Comparison of ENCODE assay signal across 8 mouse cellular contexts in genomic region chr7:80534291-80535008, GRCm38 (mm10). TPM values are rescaled to one million over a fixed set of nuclear protein-coding genes. Genes with fewer than 3 reads are reported as not detected.
DNase-seq lines count a peak whose midpoint lies in the region; ATAC-seq and TF ChIP-seq lines count a peak whose summit lies in the region.

No protein-coding gene starts in this region.

- H3K4me1 ChIP-seq in heart, embryonic 10.5 days: peaks cover 13% of the 10 kb centered on the region
- H3K4me1 ChIP-seq in G1E (ENCODE audit: insufficient read depth, low read depth, low read length): peaks cover 57% of the 10 kb centered on the region
- peaks cover 3% of the 10 kb centered on the region for H3K4me1 ChIP-seq in embryonic fibroblast, embryonic 13.5 days (ENCODE audit: control insufficient read depth, insufficient read depth, low read length)
- peaks cover 13% of the 10 kb centered on the region for H3K4me1 ChIP-seq in intestine, embryonic 14.5 days (replicated peaks; ENCODE audit: control insufficient read depth, insufficient read depth, low read length)
- H3K4me1 ChIP-seq in midbrain, embryonic 11.5 days (ENCODE audit: control insufficient read depth, insufficient read depth, low read length): peaks cover 11% of the 10 kb centered on the region

- intact Hi-C loops in heart, postnatal 14 days (cut with DNase I): no loop called here

- 1% methylated on average over 32 of the region's 32 CpGs for WGBS in heart, embryonic 10.5 days
- WGBS in intestine, embryonic 14.5 days: 1% methylated on average over 32 of the region's 32 CpGs
- 2% methylated on average over 32 of the region's 32 CpGs for WGBS in midbrain, embryonic 11.5 days

- peak overlapping the region; percentile 91 for H3K27ac ChIP-seq in heart, embryonic 10.5 days
- H3K27ac ChIP-seq in embryonic fibroblast, embryonic 13.5 days (ENCODE audit: insufficient read depth, low read length): no peak overlapping the region
- H3K27ac ChIP-seq in intestine, embryonic 14.5 days (ENCODE audit: low read depth): peak overlapping the region; percentile 72
- 0 out of 2 replicates have a peak overlapping the region, but pooled peaks have one; percentile 44 for H3K27ac ChIP-seq in midbrain, embryonic 11.5 days (ENCODE audit: low read depth, low read length)

- peak overlapping the region; percentile 81 for H3K4me3 ChIP-seq in heart, embryonic 10.5 days
- peak overlapping the region; percentile 74 for H3K4me3 ChIP-seq in G1E (ENCODE audit: low read depth, low read length)
- H3K4me3 ChIP-seq in embryonic fibroblast, embryonic 13.5 days (ENCODE audit: insufficient read depth, low read length): peak overlapping the region; percentile 76
- H3K4me3 ChIP-seq in intestine, embryonic 14.5 days (ENCODE audit: low read depth, low read length): peak overlapping the region; percentile 53
- peak overlapping the region; percentile 75 for H3K4me3 ChIP-seq in midbrain, embryonic 11.5 days (ENCODE audit: low read depth, low read length)

- no peaks in the 10 kb centered on the region for H3K36me3 ChIP-seq in heart, embryonic 10.5 days
- H3K36me3 ChIP-seq in G1E (replicated peaks): peaks cover 13% of the 10 kb centered on the region
- H3K36me3 ChIP-seq in intestine, embryonic 14.5 days (ENCODE audit: control insufficient read depth, insufficient read depth, low read length): no peaks in the 10 kb centered on the region
- no peaks in the 10 kb centered on the region for H3K36me3 ChIP-seq in midbrain, embryonic 11.5 days (ENCODE audit: control insufficient read depth, insufficient read depth, low read length)

- TF ChIP-seq POLR2A in embryonic fibroblast, embryonic 13.5 days (IDR thresholded peaks at IDR 0.05; ENCODE audit: low read depth, low read length): no peak

- peak; percentile 86 for DNase-seq in heart, embryonic 10.5 days (ENCODE audit: low spot score)
- DNase-seq in heart, postnatal 14 days: no peak
- DNase-seq in G1E (ENCODE audit: low spot score): peak; percentile 66
- DNase-seq in intestine, embryonic 14.5 days (ENCODE audit: low spot score): peak; percentile 71
- peak; percentile 91 for DNase-seq in midbrain, embryonic 11.5 days (ENCODE audit: low spot score, missing footprints)
- peak; percentile 20 to 35 for DNase-seq in thymus, adult 18-20 months
- no peak for DNase-seq in left cerebral cortex, adult 9 months (ENCODE audit: low spot score in 2 of 2)

- TF ChIP-seq CTCF in G1E (IDR thresholded peaks at IDR 0.05; ENCODE audit: low read depth, low read length): no peak
- no peak for TF ChIP-seq CTCF in embryonic fibroblast, embryonic 13.5 days (IDR thresholded peaks at IDR 0.05; ENCODE audit: borderline replicate concordance, insufficient read depth, low read length)

- peak overlapping the region; percentile 73 for H3K9ac ChIP-seq in intestine, embryonic 14.5 days (ENCODE audit: low read length)
- H3K9ac ChIP-seq in midbrain, embryonic 11.5 days (ENCODE audit: low read length): peak overlapping the region; percentile 81

- peak overlapping the region; percentile 62 for H3K4me2 ChIP-seq in intestine, embryonic 14.5 days (ENCODE audit: low read length)
- H3K4me2 ChIP-seq in midbrain, embryonic 11.5 days: peak overlapping the region; percentile 96

- H3K27me3 ChIP-seq in heart, embryonic 10.5 days (ENCODE audit: insufficient read depth, poor library complexity, severe bottlenecking): no peaks in the 10 kb centered on the region
- H3K27me3 ChIP-seq in G1E (ENCODE audit: insufficient read depth, low read length): no peaks in the 10 kb centered on the region
- no peaks in the 10 kb centered on the region for H3K27me3 ChIP-seq in intestine, embryonic 14.5 days (replicated peaks; ENCODE audit: control insufficient read depth, insufficient read depth, low read length)
- H3K27me3 ChIP-seq in midbrain, embryonic 11.5 days (ENCODE audit: control insufficient read depth, insufficient read depth, low read length): no peaks in the 10 kb centered on the region

- ATAC-seq in G1E (ENCODE audit: extremely low read depth, insufficient number of reproducible peaks, low FRiP score, poor library complexity, severe bottlenecking): peak; percentile 31; the same call in 1 of the 2 replicates
- ATAC-seq in intestine, embryonic 14.5 days (replicated peaks; ENCODE audit: low FRiP score, low TSS enrichment, low read depth): peak; percentile 26; the same call in 1 of the 2 replicates
- peak; percentile 12 for ATAC-seq in midbrain, embryonic 11.5 days (ENCODE audit: low FRiP score)

- no peaks in the 10 kb centered on the region for H3K9me3 ChIP-seq in heart, embryonic 10.5 days
- H3K9me3 ChIP-seq in G1E (replicated peaks): no peaks in the 10 kb centered on the region
- no peaks in the 10 kb centered on the region for H3K9me3 ChIP-seq in intestine, embryonic 14.5 days (ENCODE audit: control insufficient read depth, low read length)
- H3K9me3 ChIP-seq in midbrain, embryonic 11.5 days (ENCODE audit: control insufficient read depth, low read length): no peaks in the 10 kb centered on the region

RNA-seq across cellular contexts. Expression of gene Blm, which starts 0.5 kb away (rescaled TPM):
- polyA plus RNA-seq in heart, embryonic 10.5 days (2016; fragmentation: Nextera tagmentation; extraction: Ambion mirVana): 32.3 and 35.6 TPM in 2 replicates
- 1 to 10 TPM; 3.2 to 4.2 TPM for total RNA-seq in heart, postnatal 14 days (2021)
- total RNA-seq in G1E (2014; fragmentation: Nextera tagmentation) (198 and 220 TPM in 2 replicates), G1E (2017) (76.4 and 89.2 TPM in 2 replicates)
- polyA plus RNA-seq in G1E (2012): 81.8 and 96.9 TPM in 2 replicates
- 19.4 and 25.0 TPM in 2 replicates for polyA plus RNA-seq in embryonic fibroblast, embryonic 13.5 days (2011; ENCODE audit: insufficient read length, low read depth, missing spikeins)
- 23.3 and 29.1 TPM in 2 replicates for polyA plus RNA-seq in intestine, embryonic 14.5 days (2014; fragmentation: Nextera tagmentation; extraction: Ambion mirVana)
- 38.1 and 43.9 TPM in 2 replicates for polyA plus RNA-seq in midbrain, embryonic 11.5 days (2014; fragmentation: Nextera tagmentation; extraction: Ambion mirVana)

Comparison
In these comparisons a context has a peak if more than half of its experiments do, and no peak if none do; other contexts are left out.
1. DNase-seq: peak in heart, embryonic 10.5 days (single experiment), G1E (single experiment), intestine, embryonic 14.5 days (single experiment), midbrain, embryonic 11.5 days (single experiment) and thymus, adult 18-20 months (2 of 2); none in heart, postnatal 14 days (0 of 2) and left cerebral cortex, adult 9 months (0 of 2).
2. Peak in every context shown above with its lines, with median percentiles within 50 percentile points of each other: H3K4me3 ChIP-seq and ATAC-seq.